Mouse (Mus musculus) cerebellum, adult 9-10 months (tissue): ENCODE results near the gene Rgs8.

ENCODE experiments used
- DNase-seq: peaks from one replicate; pipeline ENCODE4 v3.0.0; 2022

Rgs8 gene

DNA sequence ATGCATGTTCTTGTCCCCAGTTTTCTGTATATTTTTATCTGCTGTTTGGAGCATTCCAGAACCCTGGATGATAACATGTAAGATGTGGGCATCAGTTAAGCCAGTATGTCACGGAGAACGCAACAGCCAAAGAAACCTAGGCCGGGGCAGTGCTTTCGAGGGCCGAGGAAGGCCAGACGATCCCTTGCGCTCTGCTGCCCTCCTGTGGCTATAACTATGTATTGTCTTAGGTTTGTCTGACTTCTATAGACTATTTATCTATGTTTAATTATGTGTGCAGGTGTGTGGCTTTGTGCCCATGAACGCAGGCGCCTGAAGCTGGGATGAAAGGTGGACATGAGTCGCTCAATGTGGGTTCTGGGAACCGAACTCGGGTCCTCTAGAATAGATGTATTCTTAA, 93.9 kb downstream of the Rgs8 start:
- peak; percentile 79 for DNase-seq

DNA sequence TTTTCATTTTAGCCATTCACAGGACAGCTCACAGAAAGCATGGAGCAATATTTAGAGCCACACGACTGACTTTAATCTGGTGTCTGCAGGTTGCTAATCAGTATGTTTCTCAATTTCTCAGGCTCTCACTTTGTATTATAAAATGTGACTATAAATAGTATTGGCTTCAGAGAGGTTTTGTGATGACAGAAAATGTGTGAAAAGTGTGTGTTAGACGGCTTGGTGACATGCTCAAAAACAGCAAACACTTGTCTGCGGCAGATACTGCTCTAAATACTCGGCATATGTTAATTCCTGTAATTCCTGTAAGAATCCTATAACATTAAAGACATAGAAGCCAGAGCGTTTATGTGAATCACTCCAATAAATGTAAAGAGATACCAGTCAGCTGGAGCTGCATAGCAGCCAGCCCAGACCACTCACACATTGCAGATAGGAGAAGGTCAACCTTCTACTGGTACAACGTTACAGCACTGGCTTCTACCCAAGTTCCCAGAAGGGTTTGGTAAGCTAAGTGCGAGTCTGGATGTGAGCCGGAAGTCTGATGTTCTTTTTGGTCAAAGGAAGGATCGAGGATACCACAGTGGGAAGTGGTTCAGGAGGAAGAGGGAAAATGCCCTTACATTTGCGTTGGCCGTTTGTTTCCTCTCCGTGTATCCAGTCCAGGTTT, 95.2 kb downstream of the Rgs8 start:
- DNase-seq: no peak

DNA sequence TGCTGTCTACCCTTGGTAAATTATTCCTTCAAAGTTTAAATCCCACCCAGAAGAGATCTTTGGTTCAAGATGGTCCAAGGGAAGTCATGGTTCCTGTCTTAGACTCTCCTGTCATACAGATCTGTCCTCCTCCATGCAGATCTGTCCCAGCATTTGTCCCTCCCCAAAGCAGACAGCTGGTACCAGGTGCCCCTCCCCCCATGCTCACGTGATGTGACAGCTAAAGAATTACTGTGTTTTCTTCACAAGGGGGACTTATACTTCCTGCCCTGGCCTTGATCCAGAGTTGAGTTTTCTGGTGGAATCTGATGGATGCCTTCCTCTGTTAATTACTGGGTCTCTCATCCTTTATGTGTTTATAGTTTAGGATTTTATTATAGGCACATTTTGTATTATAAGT, 95.7 kb downstream of the Rgs8 start:
- DNase-seq: no peak

DNA sequence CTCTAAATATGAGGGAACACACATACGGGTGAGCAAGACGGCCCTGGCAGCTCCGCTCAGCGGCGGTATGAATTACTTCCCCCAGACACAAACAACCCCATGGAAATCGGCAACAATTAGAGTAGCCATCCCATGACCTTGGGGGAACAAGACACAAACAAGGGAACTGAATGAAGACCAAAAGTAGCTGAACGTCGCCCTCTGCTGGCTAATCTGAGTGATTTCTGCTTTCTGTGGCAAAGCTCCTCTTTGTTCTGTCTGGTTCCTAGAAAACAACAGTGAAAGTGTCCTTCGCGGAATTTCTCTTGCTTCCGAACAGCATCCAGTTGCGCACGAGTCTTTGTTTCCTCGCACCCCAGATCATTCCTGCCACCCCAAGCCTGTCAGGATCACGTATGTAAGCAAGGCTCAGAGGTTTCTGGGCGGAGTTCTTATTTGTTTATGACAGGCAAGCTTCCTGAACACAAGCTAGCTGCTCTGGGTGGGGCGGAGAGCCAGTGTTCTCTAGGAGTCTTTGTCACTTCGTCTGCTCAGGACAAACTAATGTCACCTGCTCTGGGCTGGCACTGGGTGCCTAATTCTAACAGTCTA, 96.5 kb downstream of the Rgs8 start, which contains the start of gene Rnasel:
Gene Rnasel, plus strand, starts transcription at position 216 of the 591 bp plus-strand sequence.
- DNase-seq: peak; percentile 55
